Mouse (Mus musculus): ENCODE measurements at regions not wholly inside any gene's neighbourhood (a gene's known extent, or its start where the extent isn't known, plus 50 kb on each side); places are given as distances from the start of the nearest gene placed in this dataset.

DNA sequence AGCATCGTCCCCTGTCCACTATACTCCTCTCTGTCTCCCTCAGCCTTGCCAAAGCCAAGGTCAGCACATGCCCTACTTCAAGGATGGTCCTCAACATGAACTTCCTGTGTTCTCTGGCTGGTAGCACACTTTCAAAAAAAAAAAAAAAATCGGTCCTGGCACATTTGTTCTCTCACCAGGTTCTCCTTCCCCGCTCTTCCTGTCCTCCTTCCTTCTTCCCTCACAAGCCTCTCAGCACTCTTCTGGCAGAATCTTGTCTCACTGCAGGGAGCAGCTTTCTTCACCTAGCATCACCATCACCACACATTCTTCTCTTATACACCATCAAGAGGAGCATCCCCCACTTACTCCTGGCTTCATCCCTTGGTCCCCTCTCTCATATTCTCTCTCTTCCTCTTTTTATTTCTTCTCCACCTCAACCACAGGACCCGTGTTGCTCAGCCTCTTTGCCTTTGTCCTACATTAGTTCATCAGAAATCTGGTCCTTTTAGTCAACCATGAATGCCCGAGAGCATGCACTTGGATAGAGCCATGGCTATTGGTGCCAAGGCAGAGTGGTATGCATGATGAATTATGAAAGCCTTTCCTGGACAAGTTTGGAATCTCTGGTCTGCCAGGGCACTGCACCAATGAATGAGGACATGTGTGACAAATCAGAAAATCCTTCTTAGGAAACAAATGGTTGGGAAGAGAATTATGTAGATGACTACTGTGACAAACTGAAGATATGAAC is 230.8 kb downstream of the Btg1 start:
- DNase-seq (ENCODE audit: extremely low read depth, insufficient read length, low spot score) = peak; percentile 67

DNA sequence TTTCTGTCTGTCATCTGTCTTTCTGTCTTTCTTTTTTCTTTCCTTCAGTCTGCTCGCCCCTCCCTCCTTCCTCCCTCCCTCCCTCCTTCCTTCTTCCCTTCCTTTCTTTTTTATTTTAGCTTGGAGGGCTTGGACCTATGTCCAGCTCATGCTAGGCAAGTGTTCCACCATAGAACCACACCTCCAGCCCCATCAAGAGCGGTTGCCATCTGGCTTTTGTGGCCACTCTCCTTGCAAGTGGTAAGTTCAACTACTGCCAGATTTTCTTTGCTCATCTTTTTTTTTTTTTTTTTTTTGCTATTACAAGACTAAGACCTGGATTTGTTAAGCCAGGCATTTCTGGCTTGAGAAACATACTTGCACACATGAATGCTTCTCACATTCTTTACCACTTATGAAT is 231.7 kb downstream of the Btg1 start:
- DNase-seq (ENCODE audit: extremely low read depth, insufficient read length, low spot score) = peak; percentile 34

DNA sequence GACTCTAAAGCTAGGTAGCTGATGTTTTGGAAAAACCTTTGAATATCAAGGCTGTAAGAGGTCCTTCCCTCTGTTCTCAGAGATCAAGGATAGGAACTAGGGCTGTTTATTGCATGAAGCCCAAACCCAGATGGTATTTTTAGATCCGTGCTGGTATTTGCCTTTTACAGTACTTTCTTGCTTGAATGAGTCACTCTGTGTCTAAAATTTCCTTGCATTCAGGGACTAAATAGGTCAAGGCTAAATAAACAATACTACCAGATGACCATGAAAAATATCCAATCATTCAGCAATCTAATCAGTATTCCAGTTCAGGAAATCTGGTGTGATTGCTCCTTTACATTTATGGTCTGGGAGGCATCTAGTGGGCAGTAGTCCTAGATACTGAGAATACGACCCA is 243.6 kb downstream of the Btg1 start:
- peak; percentile 26 for DNase-seq (ENCODE audit: extremely low read depth, insufficient read length, low spot score)

DNA sequence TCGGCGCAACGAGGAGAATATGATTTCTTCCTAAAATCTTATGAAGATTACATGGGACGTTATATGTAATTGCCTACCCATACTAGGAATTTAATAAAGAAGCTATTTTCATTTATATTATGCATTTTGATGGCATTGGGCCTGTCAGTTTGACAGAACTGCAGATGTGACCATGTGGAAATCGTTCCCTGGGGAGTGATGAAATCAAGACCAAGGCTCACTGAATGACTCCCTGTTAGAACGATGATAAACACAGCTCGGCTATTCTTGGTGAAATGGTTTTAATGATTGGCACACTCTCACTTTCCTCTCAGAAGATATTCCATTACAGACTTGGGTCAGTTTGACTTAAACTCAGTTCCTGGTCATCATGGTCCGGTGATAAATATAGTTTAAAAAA is 246.4 kb downstream of the Btg1 start:
- DNase-seq (ENCODE audit: extremely low read depth, insufficient read length, low spot score) = no peak

DNA sequence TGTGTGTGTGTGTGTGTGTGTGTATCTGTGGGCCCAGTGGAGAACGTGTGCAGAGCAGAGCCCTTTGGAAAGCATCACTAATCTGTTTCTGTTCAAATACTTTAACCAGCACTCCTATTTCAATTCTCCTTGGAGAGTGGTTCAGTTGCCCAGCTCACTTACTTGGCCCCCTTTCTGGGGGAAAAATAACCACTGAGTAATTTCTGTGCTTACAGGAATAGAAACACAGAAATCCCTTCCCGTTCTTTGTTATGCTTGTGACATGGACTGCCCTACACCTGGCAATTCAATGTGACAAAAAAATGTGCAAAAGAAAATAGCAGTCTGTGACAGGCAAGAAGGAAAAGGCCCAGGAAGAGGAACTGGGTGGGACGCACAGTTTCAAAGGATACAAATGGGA is 249.7 kb downstream of the Btg1 start:
- no peak for DNase-seq (ENCODE audit: extremely low read depth, insufficient read length, low spot score)

DNA sequence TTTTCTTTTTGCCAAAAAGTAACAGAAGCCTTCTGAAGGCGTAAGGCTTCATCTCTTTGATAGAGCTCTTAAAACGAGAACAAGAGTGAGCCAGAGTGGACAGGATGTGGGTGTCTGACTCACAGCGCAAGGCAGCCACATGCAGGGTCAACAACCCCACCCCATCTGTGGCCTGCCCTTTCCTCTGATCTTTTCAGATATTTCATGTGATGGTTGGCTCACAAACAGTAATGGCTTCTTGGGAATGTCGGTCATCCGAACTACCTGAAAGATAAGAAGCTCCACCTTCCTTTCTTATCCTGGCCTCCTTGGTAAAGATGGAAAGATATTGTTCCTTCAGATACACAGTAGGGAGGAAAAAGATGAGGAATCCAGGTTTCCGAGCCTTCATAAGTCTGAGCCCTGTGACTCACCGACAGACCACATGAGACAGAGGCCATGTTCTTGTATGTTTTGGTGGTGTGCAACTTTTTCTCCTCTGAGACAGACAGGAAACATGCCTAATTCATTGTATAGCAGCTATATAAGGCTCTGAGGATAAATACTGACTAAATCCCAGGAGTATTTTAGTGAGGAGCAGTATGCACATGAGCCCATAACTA is 254.9 kb downstream of the Btg1 start:
- peak; percentile 85 for DNase-seq (ENCODE audit: extremely low read depth, insufficient read length, low spot score)

DNA sequence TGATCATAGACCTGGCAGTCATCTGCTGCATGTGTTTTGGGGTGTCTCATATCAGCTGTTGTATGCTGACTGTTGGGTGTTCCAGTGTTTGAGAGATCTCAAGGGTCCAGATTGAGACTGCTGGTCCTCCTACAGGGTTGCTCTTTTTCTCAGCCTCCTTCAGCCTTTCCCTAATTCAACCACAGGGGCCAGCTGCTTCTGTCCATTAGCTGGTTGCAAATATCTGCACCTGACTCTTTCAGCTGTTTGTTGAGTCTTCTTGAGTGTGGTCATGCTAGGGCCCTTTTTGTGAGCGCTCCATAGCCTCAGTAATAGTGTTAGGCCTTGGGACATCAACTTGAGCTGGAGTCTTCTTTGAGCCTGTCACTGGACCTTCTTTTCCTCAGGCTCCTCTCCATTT is 257.8 kb downstream of the Btg1 start:
- no peak for DNase-seq (ENCODE audit: extremely low read depth, insufficient read length, low spot score)

DNA sequence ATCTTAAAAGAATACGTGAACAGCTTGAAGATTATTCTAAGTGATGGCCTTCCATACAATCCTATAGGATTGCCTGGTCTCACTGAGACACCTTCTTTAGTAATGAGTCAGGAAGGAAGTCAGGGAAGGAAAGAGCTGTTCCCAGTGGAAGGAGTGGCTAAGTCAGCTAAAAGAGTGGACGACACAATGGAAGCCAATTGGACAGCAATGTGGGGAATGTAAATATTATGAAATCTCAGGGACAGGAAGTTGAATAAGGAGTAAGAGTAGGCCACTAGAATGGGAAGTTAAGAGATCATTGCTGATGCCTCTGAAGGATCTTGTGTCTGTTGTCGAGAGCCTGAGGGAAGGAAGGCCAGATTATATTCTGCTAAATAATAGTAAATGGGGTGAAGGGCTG is 258.9 kb downstream of the Btg1 start:
- DNase-seq (ENCODE audit: extremely low read depth, insufficient read length, low spot score) = peak; percentile 28

DNA sequence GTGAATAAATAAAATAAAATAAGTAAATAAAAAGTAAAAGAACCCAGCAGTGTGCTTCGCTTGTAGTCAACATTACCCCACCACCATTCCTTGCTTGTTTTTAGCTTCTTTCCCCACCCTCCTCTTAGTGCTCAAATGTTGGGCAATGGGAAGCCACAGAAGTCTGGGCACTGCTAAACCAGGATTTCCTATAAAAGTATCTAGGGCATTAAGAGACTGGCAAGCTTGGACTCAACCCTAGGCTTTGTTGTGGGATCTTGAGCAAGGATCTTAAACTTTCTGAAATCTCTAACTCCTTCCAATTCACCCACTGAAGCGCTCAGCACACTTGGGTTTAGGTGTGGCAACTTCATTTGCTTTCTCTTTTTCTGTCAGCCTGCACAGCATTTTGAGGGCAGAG is 262.6 kb downstream of the Btg1 start:
- no peak for DNase-seq (ENCODE audit: extremely low read depth, insufficient read length, low spot score)

DNA sequence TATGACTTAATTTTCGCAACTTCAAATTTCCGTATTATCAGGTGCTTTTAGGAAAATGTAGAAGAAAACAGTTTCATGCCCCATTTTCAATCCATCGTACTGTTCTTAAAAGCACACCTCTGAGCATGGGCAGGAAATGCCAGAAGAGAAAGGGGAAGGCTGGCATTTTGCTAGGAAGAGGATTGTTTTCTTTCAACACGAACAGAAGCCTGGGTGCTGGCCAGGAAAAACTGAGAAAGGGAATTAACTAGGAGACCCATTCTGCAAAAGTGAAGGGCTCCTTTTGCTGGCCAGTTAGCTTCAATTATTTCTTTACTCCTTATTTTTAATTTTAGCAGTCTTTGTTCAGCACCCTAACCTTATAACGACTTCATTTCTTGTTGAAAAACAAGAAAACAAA is 264.0 kb downstream of the Btg1 start:
- DNase-seq (ENCODE audit: extremely low read depth, insufficient read length, low spot score) = no peak

DNA sequence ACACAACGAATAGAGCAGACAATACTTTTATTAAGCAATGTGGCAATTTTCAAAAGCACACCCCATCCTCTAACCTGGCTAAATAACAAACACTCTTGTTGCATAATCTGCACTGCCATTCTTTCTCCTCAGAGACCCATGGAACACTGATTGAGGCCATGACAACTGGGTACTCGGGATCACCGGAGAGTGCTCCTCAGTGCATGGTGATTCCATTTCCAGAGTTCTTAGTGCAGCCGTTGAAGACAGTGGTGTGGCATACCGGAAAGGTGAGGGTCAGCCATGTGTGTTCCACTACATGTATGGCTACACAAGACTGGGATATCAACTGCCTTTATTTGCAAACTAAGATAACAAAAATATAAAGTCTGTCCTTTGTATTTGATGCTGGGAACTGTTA is 264.4 kb downstream of the Btg1 start:
- no peak for DNase-seq (ENCODE audit: extremely low read depth, insufficient read length, low spot score)

DNA sequence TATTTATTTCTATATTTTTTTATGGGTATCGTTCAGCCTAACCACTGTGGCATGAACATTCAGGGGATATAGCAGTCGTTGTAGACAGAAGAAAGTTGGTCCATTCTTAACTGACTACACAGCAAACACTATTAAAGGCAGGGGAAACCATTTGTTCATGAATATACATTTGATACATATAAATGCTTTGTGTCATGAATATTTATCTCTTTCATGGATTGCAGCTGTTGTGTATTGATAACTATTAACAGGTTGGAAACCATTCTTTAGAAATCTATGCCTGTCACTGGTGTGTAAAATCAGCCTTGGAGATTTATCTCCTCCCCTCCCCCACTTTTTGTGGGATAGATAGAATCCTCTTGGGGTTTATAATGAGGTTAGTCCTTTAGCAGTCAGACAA is 264.9 kb downstream of the Btg1 start:
- DNase-seq (ENCODE audit: extremely low read depth, insufficient read length, low spot score) = no peak

DNA sequence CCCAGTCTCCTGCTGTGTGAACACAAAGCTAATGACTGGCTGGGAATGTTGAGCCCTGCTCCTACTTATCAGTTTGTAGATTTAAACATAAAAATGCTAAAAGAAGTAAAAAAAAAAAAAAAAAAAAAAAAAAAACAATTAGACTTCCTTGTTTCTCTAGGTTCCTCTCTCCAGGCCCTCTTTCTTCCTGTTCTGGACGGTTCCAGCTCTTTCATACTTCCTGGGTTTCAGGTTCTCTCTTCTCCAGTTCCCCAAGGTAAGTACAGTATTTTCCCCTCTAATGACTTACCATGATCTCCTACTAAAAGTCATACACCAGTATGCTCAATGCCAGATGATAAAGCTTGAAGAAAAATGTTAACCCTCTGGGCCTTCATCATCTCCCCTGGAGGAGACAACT is 284.3 kb downstream of the Btg1 start:
- no peak for DNase-seq (ENCODE audit: extremely low read depth, insufficient read length, low spot score)

DNA sequence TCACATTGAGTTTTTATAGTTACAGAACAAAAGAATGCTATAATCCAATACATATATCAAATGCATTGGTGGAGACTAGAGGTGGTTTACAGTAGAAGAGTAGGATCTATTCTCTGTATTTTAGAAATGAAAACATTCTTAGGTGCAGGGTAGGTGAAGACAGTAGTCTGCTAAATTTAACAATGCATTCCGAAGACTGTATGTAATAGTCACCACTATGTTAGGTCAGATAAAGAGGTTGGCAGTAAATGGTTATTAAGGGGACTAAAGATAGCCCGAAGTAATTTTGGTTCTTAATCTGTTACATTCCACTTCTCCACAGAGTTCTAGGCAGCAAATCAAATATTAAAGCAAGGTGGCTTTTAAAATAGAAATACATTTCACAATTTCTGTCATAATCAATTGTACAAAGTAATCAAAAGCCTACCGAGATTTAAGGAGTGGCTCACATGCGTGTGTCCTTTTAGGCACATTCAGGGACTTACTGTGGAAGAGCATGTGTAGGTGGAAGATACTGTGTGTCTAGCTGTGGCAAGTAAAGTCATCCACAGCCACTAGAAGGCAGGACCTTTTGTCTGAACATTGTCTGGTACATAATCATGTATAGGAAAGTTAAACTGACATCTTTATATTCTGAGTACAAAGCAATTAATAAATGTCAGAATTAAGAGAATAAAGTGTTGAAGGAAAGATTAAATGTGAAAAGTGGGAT is 288.4 kb downstream of the Btg1 start:
- DNase-seq (ENCODE audit: extremely low read depth, insufficient read length, low spot score) = no peak

DNA sequence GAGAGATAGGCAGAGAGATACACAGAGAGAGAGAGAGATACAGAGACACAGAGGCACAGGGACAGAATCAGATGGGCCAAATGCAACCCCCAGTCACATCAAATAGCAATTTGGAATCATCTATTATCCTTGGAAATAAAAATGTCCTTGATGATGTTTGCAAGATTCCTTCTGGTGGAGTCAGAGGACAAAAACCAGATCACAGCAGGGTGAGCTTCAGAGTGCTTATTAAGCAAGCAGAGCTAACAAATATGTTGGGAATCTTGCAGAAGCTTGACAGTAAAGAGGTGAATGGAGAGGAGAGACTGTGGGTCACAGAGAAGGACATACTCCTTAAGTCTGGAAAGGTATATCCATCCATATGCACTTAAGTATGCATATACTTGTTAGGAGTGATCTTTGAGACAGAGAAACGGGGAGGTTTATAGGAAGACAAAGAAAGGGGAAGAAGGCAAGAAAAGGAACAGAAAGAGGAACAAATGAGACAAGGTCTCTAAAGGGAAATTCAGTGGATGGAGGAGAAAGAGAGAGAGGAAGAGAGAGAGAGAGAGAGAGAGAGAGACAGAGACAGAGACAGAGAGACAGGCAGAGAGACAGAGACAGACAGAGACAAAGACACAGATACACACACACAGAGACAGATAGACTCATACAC is 293.0 kb downstream of the Btg1 start:
- no peak for DNase-seq (ENCODE audit: extremely low read depth, insufficient read length, low spot score)

DNA sequence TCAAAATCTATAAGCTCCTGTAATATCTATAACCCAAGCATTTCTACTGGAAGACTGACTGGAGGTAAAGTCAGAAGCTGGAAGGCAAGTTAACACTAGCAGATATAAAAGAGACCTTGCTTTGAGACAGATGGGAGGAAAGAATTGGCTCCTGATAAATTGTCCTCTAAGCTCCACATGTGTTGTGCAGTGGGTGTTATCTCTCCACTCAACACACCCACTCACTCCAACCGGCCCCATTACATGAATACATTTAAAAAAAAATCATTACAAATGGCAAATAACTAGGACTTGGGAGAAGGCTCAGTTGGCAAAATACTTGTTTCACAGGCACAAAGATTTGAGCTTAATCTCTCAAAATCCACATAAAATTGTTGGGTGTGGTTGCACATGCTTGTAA is 304.4 kb downstream of the Btg1 start:
- no peak for DNase-seq (ENCODE audit: extremely low read depth, insufficient read length, low spot score)

DNA sequence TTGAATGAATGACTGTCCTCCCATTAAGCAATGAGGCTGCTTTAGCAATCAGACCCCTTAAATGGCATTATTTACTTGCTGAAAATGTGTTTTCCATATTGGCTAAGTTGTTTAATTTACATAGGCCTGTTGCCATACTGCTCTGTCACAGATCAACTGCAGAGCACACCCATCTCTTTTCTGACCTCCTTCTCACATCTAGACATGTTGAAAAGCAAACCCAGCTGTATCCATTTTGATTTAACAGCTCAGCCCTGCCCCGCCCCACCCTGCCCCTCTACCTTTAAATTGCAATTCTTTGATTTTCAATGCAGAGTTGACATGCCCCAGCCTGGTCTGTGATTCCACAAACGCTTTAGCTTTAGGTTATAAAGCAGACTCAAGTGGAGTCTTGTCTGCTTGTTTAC is 307.5 kb downstream of the Btg1 start:
- no peak for DNase-seq (ENCODE audit: extremely low read depth, insufficient read length, low spot score)

DNA sequence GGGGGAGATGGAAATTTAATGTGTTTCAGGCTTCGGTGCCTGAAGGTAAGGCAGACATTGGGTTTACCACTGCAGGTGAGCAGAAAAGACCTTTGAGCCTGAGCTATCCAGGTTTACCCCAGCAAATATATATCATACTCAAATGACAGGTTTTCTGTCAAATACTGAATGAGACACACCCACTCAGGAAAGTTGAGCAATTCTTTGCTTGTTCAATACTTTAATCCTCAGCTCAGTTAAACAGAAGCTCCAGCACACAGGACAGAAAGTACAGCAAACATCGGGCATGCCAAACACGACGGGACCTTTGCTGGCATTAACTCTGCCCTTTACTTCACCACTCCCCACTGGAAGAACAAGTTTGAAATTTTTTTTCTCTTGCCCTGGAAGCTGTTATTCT is 307.9 kb downstream of the Btg1 start:
- DNase-seq (ENCODE audit: extremely low read depth, insufficient read length, low spot score) = no peak

DNA sequence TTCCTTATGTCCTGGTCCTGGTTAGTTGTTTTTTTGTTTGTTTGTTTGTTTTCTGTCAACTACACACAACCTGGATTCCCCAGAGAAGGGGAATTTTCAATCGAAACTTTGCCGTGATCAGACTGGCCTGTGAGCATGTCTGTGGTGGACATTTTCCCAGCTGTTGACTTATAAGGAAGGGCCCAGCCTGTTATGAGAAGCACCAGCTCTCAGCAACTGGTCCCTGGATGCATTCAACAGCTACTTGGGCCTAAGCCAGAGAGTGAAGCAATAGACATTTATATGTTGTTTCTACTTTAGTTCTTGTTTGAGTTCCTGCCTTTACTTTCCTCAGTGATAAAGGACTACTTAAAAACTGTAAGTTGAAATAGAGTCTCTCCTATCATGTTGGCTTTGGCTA is 309.0 kb downstream of the Btg1 start:
- DNase-seq (ENCODE audit: extremely low read depth, insufficient read length, low spot score) = no peak

DNA sequence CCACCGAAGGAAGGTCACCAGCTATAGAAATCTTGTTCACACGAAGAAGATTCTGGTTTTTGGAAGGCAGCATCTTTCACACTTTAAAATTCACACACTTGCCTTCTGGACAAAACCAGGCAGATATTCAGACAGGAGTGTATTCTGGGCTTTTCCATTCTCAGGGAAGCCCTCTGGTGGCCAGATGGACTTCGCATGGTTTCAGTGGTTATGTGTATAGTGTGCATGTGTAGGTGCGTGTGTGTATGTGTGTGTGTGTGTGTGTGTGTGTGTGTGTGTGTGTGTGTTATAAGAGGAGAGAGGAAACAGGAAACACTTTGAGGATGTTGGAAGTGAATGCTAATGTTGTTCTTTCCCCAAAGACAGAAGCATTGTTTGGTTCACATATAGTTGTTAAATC is 317.9 kb downstream of the Btg1 start:
- DNase-seq (ENCODE audit: extremely low read depth, insufficient read length, low spot score) = peak; percentile 22

DNA sequence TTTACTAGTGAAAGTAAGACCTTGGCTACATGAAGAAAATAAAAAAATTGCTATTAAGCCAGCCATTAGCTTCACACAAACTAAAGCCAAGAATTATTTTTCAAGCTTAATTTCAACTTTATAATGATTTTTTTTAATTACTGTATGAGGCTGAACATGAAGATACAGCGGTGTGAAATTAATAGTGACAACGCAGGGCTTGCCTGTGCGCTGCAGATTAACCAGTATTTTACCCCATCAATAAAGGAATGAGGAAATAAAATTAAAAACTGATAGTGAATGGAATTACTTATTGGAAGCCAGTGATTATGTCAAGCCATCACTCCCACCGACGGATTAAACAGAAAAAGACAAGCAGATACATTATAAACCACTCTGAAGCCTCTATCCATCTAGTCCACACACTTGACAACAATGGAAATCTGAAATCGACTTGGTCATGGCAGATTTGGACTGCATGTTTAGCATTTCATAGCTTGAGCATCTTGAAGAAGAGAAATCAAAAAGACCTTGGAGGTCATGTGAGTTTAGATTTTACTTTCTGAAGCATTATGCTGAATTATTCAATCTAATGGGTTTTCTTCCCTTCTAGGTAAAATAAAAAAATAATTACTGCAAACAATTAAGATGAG is 324.2 kb downstream of the Btg1 start:
- no peak for DNase-seq (ENCODE audit: extremely low read depth, insufficient read length, low spot score)
